ENCODE assay signal across 7 mouse cellular contexts in genomic region chr8:19706101-19706725, GRCm38 (mm10). TPM values are rescaled to one million over a fixed set of nuclear protein-coding genes. Genes with fewer than 3 reads are reported as not detected.
A peak's percentile ranks its signal among the peaks of the same experiment; 100 is the strongest.
DNase-seq lines count a peak whose midpoint lies in the region.
"Not testable (repeated sequence)": the region's sequence is repeated elsewhere in the genome, so short reads cannot be mapped to it uniquely, and the experiment has no call there.
"Had no signal": no experiment of that assay in that cellular context is flagged by ENCODE, and none has a peak within 500 bp of the region (broad histone marks: within the 10 kb centered on the region; RNA-seq: fewer than 3 reads in every experiment).

No protein-coding gene starts in this region.

- H3K36me3 ChIP-seq in heart, embryonic 10.5 days, result not testable (repeated sequence)

- H3K4me3 ChIP-seq in heart, embryonic 10.5 days, result not testable (repeated sequence)

- not testable (repeated sequence) for H3K4me1 ChIP-seq in heart, embryonic 10.5 days

- 77% methylated on average over 4 of the region's 4 CpGs for WGBS in heart, embryonic 10.5 days

- not testable (repeated sequence) for H3K27me3 ChIP-seq in heart, embryonic 10.5 days (ENCODE audit: insufficient read depth, poor library complexity, severe bottlenecking)

- H3K27ac ChIP-seq in heart, embryonic 10.5 days, result not testable (repeated sequence)

- DNase-seq in heart, adult 11 months, result peak; percentile 91
- DNase-seq in heart, embryonic 10.5 days (ENCODE audit: low spot score), result peak; percentile 22

- H3K9me3 ChIP-seq in heart, embryonic 10.5 days, result not testable (repeated sequence)

RNA-seq across cellular contexts. Expression of gene 4930467E23Rik, which starts 23.2 kb away (rescaled TPM):
- polyA plus RNA-seq in heart, embryonic 10.5 days (2016; fragmentation: Nextera tagmentation; extraction: Ambion mirVana), result not detected in 2 replicates
- polyA plus RNA-seq: activated CD4-positive, CD25-positive, alpha-beta regulatory T cell, adult 4 months; brain, embryonic 14.5 days; C2C12; G1E; Patski had no signal
